Mouse (Mus musculus) hindbrain, postnatal 0 days (tissue): ENCODE results near the gene Atp6v0d1. TPM values are rescaled to one million over a fixed set of nuclear protein-coding genes. Genes with fewer than 3 reads are reported as not detected.

Experiments
- ATAC-seq: fragments of 200-750 bp; cut with Nextera tagmentation; 2 replicates; pipeline ENCODE4 v1.8.0; 2017; ENCODE audit warnings: mild to moderate bottlenecking, moderate TSS enrichment, moderate library complexity
- DNase-seq: peaks from one replicate; pipeline ENCODE4 v3.0.0-alpha.2; 2015; ENCODE audit warnings: low spot score
- H3K27ac ChIP-seq: fragments of 300-500 bp; sonication (generic); 2 replicates; pipeline ENCODE4 v1.5.1; 2014; ENCODE audit warnings: mild to moderate bottlenecking
- H3K27me3 ChIP-seq: fragments of 300-500 bp; sonication (generic); 2 replicates; pipeline ENCODE4 v1.6.1; 2014; ENCODE audit warnings: low read length, mixed read lengths; ENCODE audit not compliant: insufficient read depth
- H3K36me3 ChIP-seq: fragments of 300-500 bp; sonication (generic); 2 replicates; pipeline ENCODE4 v1.6.1; 2014; ENCODE audit warnings: low read length, mixed read lengths; ENCODE audit not compliant: insufficient read depth
- H3K4me1 ChIP-seq: fragments of 300-500 bp; sonication (generic); 2 replicates; pipeline ENCODE4 v1.6.1; 2014; ENCODE audit warnings: antibody characterized with exemption, low read length, mixed read lengths; ENCODE audit not compliant: insufficient read depth
- H3K4me2 ChIP-seq: fragments of 300-500 bp; sonication (generic); 2 replicates; pipeline ENCODE4 v1.6.1; 2014; ENCODE audit warnings: low read depth, mild to moderate bottlenecking, low read length, moderate library complexity, mixed read lengths
- H3K4me3 ChIP-seq: fragments of 300-500 bp; sonication (generic); 2 replicates; pipeline ENCODE4 v1.5.1; 2014; ENCODE audit warnings: low read length
- H3K9ac ChIP-seq: fragments of 300-500 bp; sonication (generic); replicated peaks from 2 replicates; pipeline ENCODE4 v1.6.1; 2014; ENCODE audit warnings: mild to moderate bottlenecking, low read length, moderate library complexity, mixed read lengths
- H3K9me3 ChIP-seq: fragments of 300-500 bp; sonication (generic); 2 replicates; pipeline ENCODE4 v1.6.1; 2016; ENCODE audit warnings: low read length, mixed read lengths
- CTCF ChIP-seq: IDR thresholded peaks from 2 replicates; pipeline ENCODE4 v1.5.1; 2016; ENCODE audit warnings: antibody characterized with exemption, control low read depth, low read depth
- WGBS: fragments of 180-500 bp; shearing (Covaris S2); extraction: QIAGEN DNeasy Blood & Tissue Kit; methylation state at CpG from one replicate; pipeline ENCODE4 v1.1.7; 2014; 5-methylcytosine and 5-hydroxymethylcytosine counted together
- polyA plus RNA-seq: library from polyadenylated mRNA; unstranded; fragments of >200 nt; fragmentation: Nextera tagmentation; extraction: Ambion mirVana; gene quantifications from 2 replicates; pipeline ENCODE4 v1.2.1, GENCODE M21; 2015
- total RNA-seq: library from RNA; depleted of rRNA; stranded (reverse); fragments of >200 nt; gene quantifications from 2 replicates; pipeline ENCODE4 v1.2.3, GENCODE M21; 2014; rRNA removed

Atp6v0d1 gene
- total RNA-seq (231 and 249 TPM in 2 replicates), polyA plus RNA-seq (271 and 289 TPM in 2 replicates)

DNA sequence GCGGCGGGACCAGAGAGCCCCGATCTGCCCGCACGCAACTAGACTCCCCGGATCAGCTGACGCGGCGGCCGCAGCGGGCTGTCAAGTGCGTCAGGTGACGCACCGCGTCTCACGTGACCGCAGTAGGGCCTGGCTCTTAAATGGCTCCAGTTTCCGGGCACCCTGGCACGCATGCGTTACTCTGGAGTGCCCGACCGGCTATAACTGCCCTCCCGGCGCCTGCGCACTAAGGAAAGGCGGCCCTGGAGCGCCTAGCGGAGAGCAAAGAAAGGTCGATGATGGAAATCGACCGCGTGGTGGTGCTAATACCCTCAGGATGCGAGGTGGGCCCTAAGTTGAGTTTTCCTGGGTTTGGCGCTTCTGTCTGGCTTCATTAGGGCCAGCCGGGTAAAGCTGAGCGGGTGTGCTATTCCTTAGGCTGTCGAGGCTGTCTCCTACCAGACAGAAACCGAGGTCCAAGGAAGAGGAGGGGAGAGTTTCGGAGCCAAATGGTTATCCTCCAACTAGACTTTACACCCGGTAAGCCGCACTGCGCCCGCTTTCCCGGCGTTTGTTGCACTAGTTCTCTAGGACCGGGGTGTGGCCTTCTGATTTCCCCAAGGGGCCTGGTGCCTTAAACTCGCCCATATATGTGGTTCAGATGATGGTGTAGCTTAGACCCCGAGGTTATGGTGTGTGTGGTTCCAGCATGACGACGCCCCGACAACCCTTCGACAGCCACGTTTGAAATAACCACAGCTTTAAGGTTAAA, at the start of gene Atp6v0d1:
TSS of gene Atp6v0d1 (minus strand) at position 96 of the 751 bp plus-strand sequence.
- Histone ChIP-seq H3K9me3 (no peaks in the 10 kb centered on the region), H3K4me1 (peaks cover 20% of the 10 kb centered on the region; the same call in 1 of the 2 replicates), H3K27me3 (no peaks in the 10 kb centered on the region), H3K27ac (peak within 1 kb of the TSS; percentile 91), H3K36me3 (no peaks in the 10 kb centered on the region), H3K4me3 (peak within 1 kb of the TSS; percentile 90), H3K9ac (peak within 1 kb of the TSS; percentile 88), H3K4me2 (peak within 1 kb of the TSS; percentile 79)
- peak; percentile 100 for DNase-seq
- ATAC-seq: peak; percentile 98
- TF ChIP-seq CTCF: peak; percentile 90
- 3% methylated on average over 53 of the region's 53 CpGs for WGBS

DNA sequence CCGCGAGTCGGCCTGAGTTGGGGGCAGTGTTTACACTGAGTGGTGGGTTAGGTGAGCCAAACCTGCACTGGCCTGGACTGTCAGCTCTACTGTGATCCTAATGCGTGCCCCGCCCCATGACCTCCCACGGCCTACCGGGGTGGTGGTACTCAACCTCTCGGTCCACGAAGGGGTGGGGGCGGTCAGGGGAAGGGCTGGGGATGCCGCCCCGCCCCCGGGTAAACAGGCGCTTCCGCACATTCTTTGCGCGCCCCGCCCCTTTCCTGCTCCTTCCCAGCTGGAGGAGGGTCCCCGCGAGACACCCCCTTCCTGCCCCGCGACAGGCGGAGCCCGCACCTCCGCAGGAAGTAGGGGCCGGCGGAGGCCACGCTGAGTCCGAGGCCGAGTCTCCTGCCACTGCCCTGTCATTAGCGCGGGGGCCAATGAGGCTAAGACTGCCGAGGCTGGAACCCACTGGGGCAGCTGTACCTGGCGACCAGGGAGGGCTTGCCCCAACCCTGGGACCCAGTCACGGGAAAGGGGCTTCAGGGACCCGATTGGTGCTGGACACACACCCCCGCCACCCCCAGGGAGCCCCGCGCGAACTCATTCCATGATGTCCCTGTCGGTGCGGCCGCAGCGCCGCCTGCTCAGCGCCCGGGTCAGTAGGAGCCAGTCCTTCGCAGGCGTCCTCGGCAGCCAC, 48.1 kb upstream of the Atp6v0d1 start:
- WGBS: 2% methylated on average over 45 of the region's 50 CpGs
- Histone ChIP-seq H3K4me3 (peak overlapping the region; percentile 32), H3K4me2 (peak overlapping the region; percentile 87), H3K9me3 (no peaks in the 10 kb centered on the region), H3K9ac (peak overlapping the region; percentile 18), H3K36me3 (peaks cover 35% of the 10 kb centered on the region), H3K27me3 (no peaks in the 10 kb centered on the region), H3K4me1 (no peaks in the 10 kb centered on the region), H3K27ac (no peak overlapping the region)
- ATAC-seq: peak; percentile 48; the same call in 1 of the 2 replicates
- TF ChIP-seq CTCF: no peak
- DNase-seq: no peak

DNA sequence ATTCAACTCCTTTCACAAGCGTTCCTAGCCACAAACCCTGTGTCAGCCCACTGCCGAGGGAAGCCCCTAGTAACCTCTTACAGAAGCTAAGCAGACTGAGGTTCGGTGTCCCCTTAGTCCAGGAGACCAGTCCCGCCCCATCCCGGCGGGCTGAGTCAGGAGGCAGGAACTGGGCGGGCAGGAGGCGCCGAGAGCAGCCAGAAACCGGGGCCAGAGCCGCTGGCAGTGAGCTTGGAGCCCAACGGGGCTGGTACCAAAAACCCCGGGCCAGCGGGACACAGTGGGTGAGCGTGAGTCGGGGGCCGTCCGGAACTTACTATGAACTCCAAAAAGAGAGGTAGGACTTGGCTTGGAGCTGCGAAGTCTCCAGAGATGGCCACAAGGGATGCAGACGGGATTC, 47.2 kb upstream of the Atp6v0d1 start:
- WGBS: 9% methylated on average over 20 of the region's 20 CpGs
- H3K4me3 ChIP-seq: peak overlapping the region; percentile 16; the same call in 1 of the 2 replicates
- H3K27me3 ChIP-seq: no peaks in the 10 kb centered on the region
- DNase-seq: peak; percentile 28
- H3K9me3 ChIP-seq: no peaks in the 10 kb centered on the region
- no peak for TF ChIP-seq CTCF
- no peak overlapping the region for H3K9ac ChIP-seq
- H3K27ac ChIP-seq: no peak overlapping the region
- no peaks in the 10 kb centered on the region for H3K4me1 ChIP-seq
- H3K36me3 ChIP-seq: peaks cover 27% of the 10 kb centered on the region
- peak; percentile 11; the same call in 1 of the 2 replicates for ATAC-seq
- peak overlapping the region; percentile 87 for H3K4me2 ChIP-seq

DNA sequence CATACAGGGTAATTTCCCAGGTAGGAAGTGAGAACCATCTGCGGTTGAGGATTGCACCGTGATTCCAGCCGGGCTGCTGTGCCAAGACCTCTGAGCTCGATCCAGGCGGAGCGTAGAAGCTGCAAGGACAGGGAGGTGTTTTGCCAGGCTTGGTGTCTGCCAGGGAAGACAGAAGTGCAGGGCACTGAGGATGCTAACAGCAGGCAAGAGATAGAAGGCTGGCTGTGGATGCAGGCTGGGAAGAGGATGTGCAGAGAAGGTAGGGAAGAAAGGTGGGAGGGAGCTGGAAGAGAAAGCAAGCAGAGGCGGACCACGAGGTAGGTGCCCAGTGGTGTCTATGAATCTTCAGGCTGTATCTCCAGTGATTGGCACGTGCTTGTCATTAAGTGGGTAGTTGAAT, 46.0 kb upstream of the Atp6v0d1 start:
- H3K27me3 ChIP-seq: no peaks in the 10 kb centered on the region
- no peak overlapping the region for H3K4me2 ChIP-seq
- ATAC-seq (no peak), DNase-seq (no peak)
- WGBS: 78% methylated on average over 9 of the region's 9 CpGs
- no peak overlapping the region for H3K27ac ChIP-seq
- no peak overlapping the region for H3K4me3 ChIP-seq
- no peak overlapping the region for H3K9ac ChIP-seq
- TF ChIP-seq CTCF: no peak
- peaks cover 6% of the 10 kb centered on the region; the same call in 1 of the 2 replicates for H3K4me1 ChIP-seq
- peaks cover 17% of the 10 kb centered on the region for H3K36me3 ChIP-seq
- H3K9me3 ChIP-seq: no peaks in the 10 kb centered on the region

DNA sequence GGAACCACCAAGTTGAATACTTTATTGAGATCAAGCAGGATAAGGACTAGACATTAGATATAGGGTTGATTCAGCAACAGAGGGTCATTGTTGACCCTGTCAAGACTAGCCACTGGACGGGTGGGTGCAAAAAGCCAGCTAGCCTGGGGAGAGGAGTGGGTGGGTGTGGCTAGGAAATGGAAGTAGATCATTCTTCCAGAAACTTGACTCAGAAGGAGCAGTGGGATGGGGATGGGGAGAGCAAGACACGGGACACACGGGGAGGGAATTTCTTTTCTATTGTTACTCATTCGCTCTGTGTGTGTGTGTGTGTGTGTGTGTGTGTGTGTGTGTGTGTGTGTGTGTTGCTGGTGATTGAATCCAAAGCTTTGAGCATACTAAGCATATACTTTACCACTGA, 43.9 kb upstream of the Atp6v0d1 start:
- no peak overlapping the region for H3K4me3 ChIP-seq
- no peak overlapping the region for H3K9ac ChIP-seq
- peaks cover 7% of the 10 kb centered on the region; the same call in 1 of the 2 replicates for H3K4me1 ChIP-seq
- no peak for DNase-seq
- H3K27ac ChIP-seq: no peak overlapping the region
- no peaks in the 10 kb centered on the region for H3K9me3 ChIP-seq
- no peaks in the 10 kb centered on the region for H3K36me3 ChIP-seq
- ATAC-seq: no peak
- TF ChIP-seq CTCF: no peak
- 74% methylated on average over 4 of the region's 4 CpGs for WGBS
- no peaks in the 10 kb centered on the region for H3K27me3 ChIP-seq
- no peak overlapping the region for H3K4me2 ChIP-seq

DNA sequence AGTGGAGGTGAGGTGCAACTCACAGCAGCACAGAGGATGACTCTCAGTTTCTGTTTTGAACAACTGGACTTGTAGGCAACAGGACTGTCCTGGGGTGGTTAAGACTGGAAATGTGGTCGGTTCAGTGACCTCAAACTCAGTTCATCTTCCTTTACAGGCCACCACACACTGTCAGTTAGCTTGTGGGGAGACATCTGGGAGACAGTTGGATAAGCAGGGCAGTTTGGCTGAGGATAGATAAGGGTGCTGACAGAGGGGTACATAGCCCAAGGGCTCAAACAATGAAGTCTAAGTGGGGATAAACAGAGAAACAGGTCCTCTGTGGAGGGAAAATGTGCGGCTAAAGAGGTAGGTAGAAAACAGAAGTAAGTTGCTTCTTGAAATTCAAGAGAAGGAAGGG, 43.5 kb upstream of the Atp6v0d1 start:
- TF ChIP-seq CTCF: no peak
- peaks cover 7% of the 10 kb centered on the region; the same call in 1 of the 2 replicates for H3K4me1 ChIP-seq
- no peak overlapping the region for H3K27ac ChIP-seq
- no peaks in the 10 kb centered on the region for H3K27me3 ChIP-seq
- ATAC-seq (no peak), DNase-seq (no peak)
- no peak overlapping the region for H3K9ac ChIP-seq
- no peak overlapping the region for H3K4me3 ChIP-seq
- 84% methylated on average over 2 of the region's 2 CpGs for WGBS
- no peaks in the 10 kb centered on the region for H3K9me3 ChIP-seq
- no peaks in the 10 kb centered on the region for H3K36me3 ChIP-seq
- H3K4me2 ChIP-seq: no peak overlapping the region
